In the genomic region with DNA sequence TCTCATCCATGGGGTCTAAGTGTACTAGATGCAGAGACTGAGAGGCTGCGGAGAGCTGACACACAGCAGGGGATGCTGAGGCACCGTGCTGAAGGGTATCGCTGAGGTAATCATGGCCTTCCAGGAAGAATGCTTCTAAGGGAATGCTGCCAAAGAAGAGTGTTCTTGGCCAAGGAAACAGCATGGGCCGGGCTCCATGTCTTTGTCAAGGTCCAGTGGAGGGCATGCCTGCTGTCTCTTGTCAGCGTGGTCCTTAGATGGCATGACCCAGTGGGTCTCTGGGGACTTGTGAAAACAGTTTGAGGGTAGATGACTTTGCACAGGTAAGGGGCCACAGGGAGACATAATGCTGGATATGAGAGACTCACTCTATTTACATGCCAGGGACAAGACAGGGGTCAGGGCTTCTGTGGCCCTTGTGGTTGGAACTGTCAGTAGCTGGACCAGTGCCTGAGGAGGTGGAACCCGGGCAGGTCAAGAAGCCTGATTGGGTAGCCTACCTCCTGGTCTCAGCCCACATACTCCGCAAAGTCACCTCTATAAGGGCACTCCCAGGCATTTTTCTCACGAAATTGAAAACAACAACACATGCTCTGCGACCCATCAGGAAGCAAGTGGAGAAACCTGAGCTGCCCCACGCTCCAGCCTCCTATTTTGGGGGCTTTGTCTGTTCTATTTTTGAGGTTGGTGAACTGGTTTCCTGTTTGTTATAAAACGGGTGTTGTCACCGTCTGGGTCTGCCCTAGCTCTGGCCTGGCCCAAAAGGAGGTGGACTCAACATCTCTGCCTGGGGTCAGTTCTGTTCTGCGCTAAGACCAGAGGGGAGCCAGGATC, we compare ENCODE assay signal across 12 mouse cellular contexts.
DNase-seq lines count a peak whose midpoint lies in the region; ATAC-seq and TF ChIP-seq lines count a peak whose summit lies in the region.
"Had no signal": no experiment of that assay in that cellular context is flagged by ENCODE, and none has a peak within 500 bp of the region (broad histone marks: within the 10 kb centered on the region; RNA-seq: fewer than 3 reads in every experiment).

No protein-coding gene starts in this region.

- TF ChIP-seq EP300 in heart, adult 2 months (IDR thresholded peaks at IDR 0.05; ENCODE audit: insufficient read depth, low read depth, low read length), result 0 out of 2 replicates have a peak, but pooled peaks have one; percentile 29

- no peaks in the 10 kb centered on the region for H3K36me3 ChIP-seq in heart, adult 2 months (ENCODE audit: control insufficient read depth, insufficient read depth, low read length)
- no peaks in the 10 kb centered on the region for H3K36me3 ChIP-seq in heart, embryonic 11.5 days (ENCODE audit: control insufficient read depth, insufficient read depth, low read length)
- H3K36me3 ChIP-seq: hindbrain, embryonic 10.5 days; stomach, embryonic 15.5 days had no signal

- 39% methylated on average over 13 of the region's 13 CpGs for WGBS in heart, adult 2 months
- 66% methylated on average over 13 of the region's 13 CpGs for WGBS in heart, embryonic 11.5 days (ENCODE audit: insufficient replicate concordance)

- H3K79me2 ChIP-seq in heart, adult 2 months (replicated peaks; ENCODE audit: control insufficient read depth, insufficient read depth, low read length), result no peaks in the 10 kb centered on the region

- intact Hi-C loops in heart, adult 2 months (cut with DNase I), result loop anchor here (5.0 kb wide), 1 partner anchor 99 kb away; no protein-coding TSS in a partner anchor

- no peak for TF ChIP-seq POLR2A in heart, adult 2 months (IDR thresholded peaks at IDR 0.05; ENCODE audit: insufficient read depth, low read depth, low read length)

- peaks cover 6% of the 10 kb centered on the region for H3K4me1 ChIP-seq in heart, adult 2 months (ENCODE audit: control insufficient read depth, insufficient read depth, low read length)
- no peaks in the 10 kb centered on the region; the same call in 1 of the 2 replicates for H3K4me1 ChIP-seq in heart, embryonic 11.5 days (ENCODE audit: control insufficient read depth, insufficient read depth, low read length)

- no peak for ATAC-seq in heart, embryonic 11.5 days (replicated peaks; ENCODE audit: insufficient number of reproducible peaks, low FRiP score, low TSS enrichment)
- ATAC-seq in megakaryocyte, adult 5-6 weeks (ENCODE audit: poor library complexity, severe bottlenecking), result peak; percentile 38; the same call in 1 of the 2 replicates
- ATAC-seq: liver, postnatal 0 days had no signal

- peak overlapping the region; percentile 17 for H3K27ac ChIP-seq in heart, adult 2 months
- no peak overlapping the region for H3K27ac ChIP-seq in heart, embryonic 11.5 days (ENCODE audit: low read depth, low read length)
- H3K27ac ChIP-seq: hindbrain, embryonic 10.5 days; stomach, embryonic 15.5 days had no signal

- peak overlapping the region; percentile 7; the same call in 1 of the 2 replicates for H3K9ac ChIP-seq in heart, adult 2 months (ENCODE audit: low read depth, low read length)
- no peak overlapping the region for H3K9ac ChIP-seq in heart, embryonic 11.5 days (ENCODE audit: low read depth, low read length)
- H3K9ac ChIP-seq: liver, postnatal 0 days; stomach, embryonic 15.5 days had no signal

- peak; percentile 46 to 60 for DNase-seq in heart, adult 2 months
- DNase-seq in ovary, postnatal 36 days (ENCODE audit: low spot score), result peak; percentile 18
- no peak for DNase-seq in ovary, postnatal 14 days (ENCODE audit: low spot score)
- DNase-seq in cerebellum, adult 9-10 months, result peak; percentile 81
- DNase-seq in frontal cortex, postnatal 14 days (ENCODE audit: low spot score in 2 of 2), result no peak
- no peak for DNase-seq in spleen, postnatal 4 days (ENCODE audit: low spot score in 2 of 2)
- DNase-seq: liver, postnatal 0 days had no signal

- H3K4me3 ChIP-seq in heart, adult 2 months, result no peak overlapping the region
- no peak overlapping the region for H3K4me3 ChIP-seq in heart, embryonic 11.5 days (ENCODE audit: low read depth, low read length)
- H3K4me3 ChIP-seq: hindbrain, embryonic 10.5 days; stomach, embryonic 15.5 days had no signal

- H3K4me2 ChIP-seq in heart, embryonic 11.5 days, result no peak overlapping the region
- H3K4me2 ChIP-seq: midbrain, embryonic 11.5 days; stomach, embryonic 15.5 days had no signal

- no peak for TF ChIP-seq CTCF in heart, adult 2 months (IDR thresholded peaks at IDR 0.05)

- no peaks in the 10 kb centered on the region for H3K27me3 ChIP-seq in heart, adult 2 months (ENCODE audit: control insufficient read depth, insufficient read depth, low read length)
- no peaks in the 10 kb centered on the region for H3K27me3 ChIP-seq in heart, embryonic 11.5 days (ENCODE audit: control insufficient read depth, insufficient read depth, low read length)
- H3K27me3 ChIP-seq: stomach, embryonic 15.5 days had no signal

- H3K9me3 ChIP-seq in heart, embryonic 11.5 days (replicated peaks; ENCODE audit: control insufficient read depth, low read length), result no peaks in the 10 kb centered on the region
- H3K9me3 ChIP-seq: hindbrain, embryonic 10.5 days; stomach, embryonic 15.5 days had no signal

Comparison
In these comparisons a context has a peak if more than half of its experiments do, and no peak if none do; other contexts are left out.
1. DNase-seq: peak in heart, adult 2 months (2 of 2), ovary, postnatal 36 days (single experiment) and cerebellum, adult 9-10 months (single experiment); none in ovary, postnatal 14 days (single experiment), frontal cortex, postnatal 14 days (0 of 2) and spleen, postnatal 4 days (0 of 2).